Mouse (Mus musculus) CD8-positive naive resting alpha-beta T cell, adult 2 months (primary cell): Measurements from ENCODE around the gene Ankrd22.
"Not testable (repeated sequence)": the region's sequence is repeated elsewhere in the genome, so short reads cannot be mapped to it uniquely, and the experiment has no call there.

Experiments
- DNase-seq, 2 experiments: peaks; one replicate each; pipeline ENCODE4 v3.0.0; 2022; ENCODE audit warnings: low read depth in 2 of 2, low spot score in 2 of 2

The Ankrd22 gene

GRCm38 (mm10) chr19:34165891-34166290 is at the start of gene Ankrd22:
Gene Ankrd22 (minus strand): TSS chr19:34166053.
- DNase-seq, result no peak

GRCm38 (mm10) chr19:34214136-34214535 is 48.3 kb upstream of the Ankrd22 start:
- DNase-seq, result no peak

- no peak for DNase-seq
Measured at GRCm38 (mm10) chr19:34213251-34213645, 47.4 kb upstream of the Ankrd22 start.

GRCm38 (mm10) chr19:34212489-34213250 is 46.8 kb upstream of the Ankrd22 start:
- DNase-seq, result no peak

GRCm38 (mm10) chr19:34210841-34211240 is 45.0 kb upstream of the Ankrd22 start:
- DNase-seq, result no peak

- DNase-seq, result no peak
Measured at GRCm38 (mm10) chr19:34209930-34210581, 44.2 kb upstream of the Ankrd22 start.

GRCm38 (mm10) chr19:34209031-34209430 is 43.2 kb upstream of the Ankrd22 start:
- DNase-seq, result no peak

GRCm38 (mm10) chr19:34206760-34207440 is 41.0 kb upstream of the Ankrd22 start:
- no peak for DNase-seq

- DNase-seq, result not testable (repeated sequence)
Measured at GRCm38 (mm10) chr19:34206128-34206527, 40.3 kb upstream of the Ankrd22 start.

- DNase-seq, result no peak
Measured at GRCm38 (mm10) chr19:34202668-34203067, 36.8 kb upstream of the Ankrd22 start.

- no peak for DNase-seq
Measured at GRCm38 (mm10) chr19:34199488-34199887, 33.6 kb upstream of the Ankrd22 start.

GRCm38 (mm10) chr19:34198901-34199300 is 33.0 kb upstream of the Ankrd22 start:
- DNase-seq, result no peak

- DNase-seq, result no peak
Measured at GRCm38 (mm10) chr19:34198066-34198465, 32.2 kb upstream of the Ankrd22 start.

GRCm38 (mm10) chr19:34195031-34195430 is 29.2 kb upstream of the Ankrd22 start:
- no peak for DNase-seq

GRCm38 (mm10) chr19:34194132-34194745 is 28.4 kb upstream of the Ankrd22 start:
- no peak for DNase-seq

- DNase-seq, result no peak
Measured at GRCm38 (mm10) chr19:34193683-34194082, 27.8 kb upstream of the Ankrd22 start.

- DNase-seq, result no peak
Measured at GRCm38 (mm10) chr19:34193149-34193548, 27.3 kb upstream of the Ankrd22 start.

GRCm38 (mm10) chr19:34192008-34192963 is 26.4 kb upstream of the Ankrd22 start, which contains the start of gene Stambpl1:
Gene Stambpl1 (plus strand): TSS chr19:34192229.
- DNase-seq, result peak; percentile 76 to 81

- no peak for DNase-seq
Measured at GRCm38 (mm10) chr19:34191645-34192007, 25.8 kb upstream of the Ankrd22 start.

GRCm38 (mm10) chr19:34186845-34187244 is 21.0 kb upstream of the Ankrd22 start:
- DNase-seq, result peak in 1 of 2 experiments; percentile 41
